Mouse (Mus musculus): Measurements from ENCODE around the gene Arhgef15.

- TF ChIP-seq CTCF (IDR thresholded peaks at IDR 0.05; ENCODE audit: control insufficient read depth, insufficient read depth, insufficient read length) = no peak
- no peak for TF ChIP-seq USF1 (IDR thresholded peaks at IDR 0.05; ENCODE audit: low read depth)
These were observed 12.0 kb downstream of the Arhgef15 start for GRCm38 (mm10) chr11:68945245-68945644.
